Mouse (Mus musculus) v-Abl transformed pro-B cells (cell line): Measurements from ENCODE around the gene Psg21.
"Not testable (repeated sequence)": the region's sequence is repeated elsewhere in the genome, so short reads cannot be mapped to it uniquely, and the experiment has no call there.

ENCODE experiments used
- in situ Hi-C, 2 experiments: fragments of 400-800 bp; cut with MboI; formaldehyde crosslinking; loops; one replicate each; pipeline ENCODE4 v1.15.1; 2025; ENCODE audit not compliant: unreplicated experiment in 2 of 2

Psg21 gene

GRCm38 (mm10) chr7:18656625-18657024 is at the start of gene Psg21:
Gene Psg21, minus strand, starts transcription at chr7:18656725.
- in situ Hi-C loops: not testable (repeated sequence)

- in situ Hi-C loops: loop anchor here in 1 of 2 experiments (10.0 to 25.0 kb wide), 3 partner anchors 1531 to 1724 kb away; partner anchors contain the start of genes Ceacam3, Pnmal1 and Psg16
Observed at GRCm38 (mm10) chr7:18686085-18686484, 29.6 kb upstream of the Psg21 start, which contains the start of gene Psg20. Gene Psg20, minus strand, starts transcription at chr7:18686185.

GRCm38 (mm10) chr7:18685586-18685985 is 29.1 kb upstream of the Psg21 start:
- in situ Hi-C loops: loop anchor here in 1 of 2 experiments (10.0 to 25.0 kb wide), 3 partner anchors 1531 to 1723 kb away; partner anchors contain the start of genes Ceacam3, Pnmal1 and Psg16

- in situ Hi-C loops: loop anchor here in 1 of 2 experiments (10.0 to 25.0 kb wide), 3 partner anchors 1525 to 1717 kb away; partner anchors contain the start of genes Ceacam3, Pnmal1 and Psg16
Observed at GRCm38 (mm10) chr7:18679772-18680171, 23.2 kb upstream of the Psg21 start.

GRCm38 (mm10) chr7:18626921-18627320 is 29.6 kb downstream of the Psg21 start:
- in situ Hi-C loops: not testable (repeated sequence)

GRCm38 (mm10) chr7:18616401-18616800 is 40.1 kb downstream of the Psg21 start, which contains the start of gene Psg23:
Gene Psg23, minus strand, starts transcription at chr7:18616501.
- in situ Hi-C loops: not testable (repeated sequence)
